Mouse (Mus musculus) liver, embryonic 16.5 days (tissue): ENCODE results near the gene B3galt4. TPM values are rescaled to one million over a fixed set of nuclear protein-coding genes. Genes with fewer than 3 reads are reported as not detected.
A peak's percentile ranks its signal among the peaks of the same experiment; 100 is the strongest.

Experiments
- ATAC-seq: fragments of 200-750 bp; cut with Nextera tagmentation; 2 replicates; pipeline ENCODE4 v1.8.0; 2017; ENCODE audit warnings: low read depth, mild to moderate bottlenecking, moderate number of reproducible peaks, moderate library complexity
- H3K27ac ChIP-seq: fragments of 300-500 bp; sonication (generic); 2 replicates; pipeline ENCODE4 v1.5.1; 2014; ENCODE audit warnings: mild to moderate bottlenecking, low read length
- H3K27me3 ChIP-seq: fragments of 300-500 bp; sonication (generic); 2 replicates; pipeline ENCODE4 v1.6.1; 2014; ENCODE audit warnings: low read depth, low read length, mixed read lengths; ENCODE audit not compliant: control insufficient read depth, insufficient read depth
- H3K36me3 ChIP-seq: fragments of 300-500 bp; sonication (generic); 2 replicates; pipeline ENCODE4 v1.6.1; 2014; ENCODE audit warnings: mild to moderate bottlenecking; ENCODE audit not compliant: control insufficient read depth, insufficient read depth
- H3K4me1 ChIP-seq: fragments of 300-500 bp; sonication (generic); 2 replicates; pipeline ENCODE4 v1.6.1; 2014; ENCODE audit warnings: low read depth, low read length, mixed read lengths; ENCODE audit not compliant: control insufficient read depth
- H3K4me2 ChIP-seq: fragments of 300-500 bp; sonication (generic); 2 replicates; pipeline ENCODE4 v1.6.1; 2014; ENCODE audit warnings: low read depth, low read length, mixed read lengths
- H3K4me3 ChIP-seq: fragments of 300-500 bp; sonication (generic); 2 replicates; pipeline ENCODE4 v1.5.1; 2014; ENCODE audit warnings: low read depth, mild to moderate bottlenecking, low read length
- H3K9ac ChIP-seq: fragments of 300-500 bp; sonication (generic); 2 replicates; pipeline ENCODE4 v1.6.1; 2014; ENCODE audit warnings: low read depth, low read length
- H3K9me3 ChIP-seq: fragments of 300-500 bp; sonication (generic); replicated peaks from 2 replicates; pipeline ENCODE4 v1.6.1; 2016; ENCODE audit warnings: low read length; ENCODE audit not compliant: control insufficient read depth
- WGBS: fragments of 180-500 bp; shearing (Covaris S2); extraction: QIAGEN DNeasy Blood & Tissue Kit; methylation state at CpG from one replicate; pipeline ENCODE4 v1.1.7; 2014; ENCODE audit not compliant: insufficient replicate concordance; 5-methylcytosine and 5-hydroxymethylcytosine counted together
- polyA plus RNA-seq: library from polyadenylated mRNA; unstranded; fragments of >200 nt; fragmentation: Nextera tagmentation; extraction: Ambion mirVana; gene quantifications from 2 replicates; pipeline ENCODE4 v1.2.1, GENCODE M21; 2015

B3galt4 gene
- polyA plus RNA-seq, 1 experiment from 2014 or later: 2.3 TPM

GRCm38 (mm10) chr17:33930280-33931158 lies 20.8 kb downstream of the B3galt4 start:
- under 1% methylated on average over 45 of the region's 45 CpGs for WGBS

DNA sequence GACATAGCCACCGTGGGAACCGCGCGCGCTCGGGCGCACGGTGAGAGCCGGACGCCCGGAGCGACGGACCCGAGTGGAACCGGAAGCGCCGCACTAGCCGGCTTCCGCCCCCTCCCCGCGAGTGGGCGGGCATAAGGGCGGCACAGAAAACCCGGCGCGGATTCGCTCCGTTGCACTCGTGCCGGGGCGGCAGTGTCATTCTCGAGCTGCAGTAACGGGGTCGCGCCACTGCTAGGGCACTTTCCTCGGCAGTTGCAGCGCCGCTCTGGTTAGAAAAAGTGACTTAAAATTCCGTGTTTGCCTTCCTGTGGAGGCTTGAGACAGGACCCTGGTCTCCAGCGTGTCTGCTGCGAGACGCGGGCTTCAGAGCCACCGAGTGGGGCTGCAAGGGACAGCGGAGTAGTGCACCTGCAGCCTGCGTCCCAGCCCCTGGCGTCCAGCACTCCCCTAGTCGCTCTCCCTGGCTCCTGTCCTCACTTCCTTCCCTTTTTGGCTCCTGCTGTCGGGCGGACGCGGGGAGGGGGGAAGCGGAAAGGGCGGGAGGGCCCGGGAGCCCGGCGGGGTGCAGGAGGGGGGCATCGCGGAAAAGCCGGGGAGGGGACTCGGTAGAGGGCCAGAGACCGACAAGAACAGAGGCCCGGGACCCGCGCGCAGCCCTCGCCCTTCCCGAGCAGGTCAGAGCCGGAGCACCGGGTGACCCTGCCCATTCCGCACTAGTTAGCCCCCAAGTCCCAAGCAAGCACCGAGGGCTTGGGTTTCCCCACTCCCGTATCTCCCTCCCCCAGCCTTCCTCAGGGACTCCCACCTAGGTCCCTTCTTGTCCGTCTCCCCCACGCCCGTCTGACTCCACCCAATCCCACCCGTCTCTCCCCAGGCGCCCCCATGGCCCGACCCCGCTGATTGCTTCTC lies 21.7 kb downstream of the B3galt4 start, which contains the start of gene Rgl2:
Gene Rgl2 (plus strand): TSS at position 173 of the 909 bp plus-strand sequence.
- Histone ChIP-seq H3K9ac (peak within 1 kb of the TSS; percentile 81), H3K4me3 (peak within 1 kb of the TSS; percentile 82), H3K36me3 (no peaks in the 10 kb centered on the region; the same call in 1 of the 2 replicates), H3K27ac (peak within 1 kb of the TSS; percentile 95), H3K4me2 (peak within 1 kb of the TSS; percentile 98), H3K9me3 (no peaks in the 10 kb centered on the region), H3K4me1 (peaks cover 30% of the 10 kb centered on the region), H3K27me3 (no peaks in the 10 kb centered on the region)
- under 1% methylated on average over 77 of the region's 80 CpGs for WGBS
- ATAC-seq: peak; percentile 86

More at GRCm38 (mm10) chr17:33930280-33931158, 20.8 kb downstream of the B3galt4 start:
- Histone ChIP-seq H3K27me3 (no peaks in the 10 kb centered on the region), H3K4me1 (peaks cover 30% of the 10 kb centered on the region), H3K9me3 (no peaks in the 10 kb centered on the region), H3K27ac (peak overlapping the region; percentile 95), H3K4me3 (peak overlapping the region; percentile 82), H3K9ac (peak overlapping the region; percentile 81), H3K4me2 (peak overlapping the region; percentile 98), H3K36me3 (no peaks in the 10 kb centered on the region; the same call in 1 of the 2 replicates)
- ATAC-seq: 0 out of 2 replicates have a peak, but pooled peaks have one; percentile 5

DNA sequence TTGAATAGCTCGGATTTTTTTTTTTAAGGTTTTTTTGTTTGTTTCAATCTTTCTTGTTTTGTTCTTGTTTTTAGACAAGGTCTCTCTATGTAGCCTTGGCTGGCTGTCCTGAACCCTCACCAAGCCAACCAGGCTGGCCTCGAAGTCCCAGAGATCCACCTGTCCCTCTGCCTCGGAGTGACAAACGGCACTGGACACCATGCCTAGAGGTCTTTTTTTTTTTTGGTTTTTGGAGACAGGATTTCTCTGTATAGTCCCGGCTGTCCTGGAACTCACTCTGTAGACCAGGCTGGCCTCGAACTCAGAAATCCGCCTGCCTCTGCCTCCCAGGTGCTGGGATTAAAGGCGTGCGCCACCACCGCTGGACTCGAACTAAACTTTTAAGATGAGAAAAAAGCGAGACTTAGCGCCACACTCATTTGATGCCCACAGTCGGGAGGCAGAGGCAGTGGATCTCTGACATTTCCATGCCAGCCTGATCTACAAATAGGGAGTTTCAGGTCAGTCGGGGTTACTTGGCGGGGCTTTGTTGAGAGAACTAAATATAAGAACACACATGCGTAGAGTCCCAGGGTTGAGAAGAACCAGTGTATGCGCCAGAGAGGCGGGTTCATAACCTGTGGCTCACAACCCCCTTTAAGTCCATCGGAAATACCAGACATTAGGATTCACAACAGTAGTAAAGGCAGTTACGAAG lies 22.9 kb downstream of the B3galt4 start:
- H3K9ac ChIP-seq: peak overlapping the region; percentile 81
- peak overlapping the region; percentile 98 for H3K4me2 ChIP-seq
- no peaks in the 10 kb centered on the region for H3K9me3 ChIP-seq
- no peaks in the 10 kb centered on the region; the same call in 1 of the 2 replicates for H3K36me3 ChIP-seq
- H3K4me1 ChIP-seq: peaks cover 37% of the 10 kb centered on the region
- H3K27me3 ChIP-seq: no peaks in the 10 kb centered on the region
- peak overlapping the region; percentile 82 for H3K4me3 ChIP-seq
- no peak for ATAC-seq
- 51% methylated on average over 21 of the region's 21 CpGs for WGBS
- no peak overlapping the region; the same call in 1 of the 2 replicates for H3K27ac ChIP-seq

- ATAC-seq: no peak
- Histone ChIP-seq H3K9ac (no peak overlapping the region), H3K4me1 (peaks cover 32% of the 10 kb centered on the region), H3K9me3 (no peaks in the 10 kb centered on the region), H3K4me3 (no peak overlapping the region), H3K27ac (no peak overlapping the region), H3K4me2 (no peak overlapping the region), H3K27me3 (no peaks in the 10 kb centered on the region), H3K36me3 (no peaks in the 10 kb centered on the region; the same call in 1 of the 2 replicates)
- 86% methylated on average over 17 of the region's 17 CpGs for WGBS
These were observed 24.9 kb downstream of the B3galt4 start for GRCm38 (mm10) chr17:33926207-33926932.

- no peaks in the 10 kb centered on the region; the same call in 1 of the 2 replicates for H3K36me3 ChIP-seq
These were observed 25.7 kb downstream of the B3galt4 start for GRCm38 (mm10) chr17:33925406-33926116.

DNA sequence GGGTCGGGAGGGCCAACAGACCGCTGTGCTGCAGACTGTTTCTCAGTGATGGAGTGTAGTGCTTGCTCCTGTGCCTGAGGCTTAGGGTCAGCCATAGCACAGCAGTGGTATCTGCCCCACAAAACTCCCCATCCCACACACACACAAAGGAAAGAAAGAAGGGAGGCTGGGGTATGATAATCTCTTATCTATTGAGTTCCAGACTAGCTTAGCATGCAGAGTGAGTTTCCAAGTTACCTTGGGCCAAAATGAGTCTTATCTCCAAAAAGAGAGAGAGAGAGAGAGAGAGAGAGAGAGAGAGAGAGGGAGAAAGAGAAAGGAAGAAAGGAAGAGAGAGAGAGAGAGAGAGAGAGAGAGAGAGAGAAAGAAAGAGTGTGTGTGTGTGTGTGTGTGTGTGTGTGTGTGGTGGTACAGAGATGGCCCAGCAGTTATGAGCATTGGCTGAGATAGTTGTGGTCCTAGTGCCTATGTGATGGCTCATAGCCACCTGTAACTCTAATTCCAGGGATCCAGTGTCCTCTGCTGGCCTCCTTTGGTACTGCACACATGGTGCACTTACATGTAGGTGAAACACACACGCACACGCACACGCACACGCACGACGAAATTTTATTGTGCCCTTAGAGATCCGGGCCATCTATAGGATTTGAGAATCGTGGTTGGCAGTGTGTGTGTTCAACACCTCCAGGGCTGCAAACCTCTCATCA lies 26.6 kb downstream of the B3galt4 start:
- Histone ChIP-seq H3K27ac (peak overlapping the region; percentile 57; the same call in 1 of the 2 replicates), H3K36me3 (no peaks in the 10 kb centered on the region; the same call in 1 of the 2 replicates), H3K4me2 (no peak overlapping the region), H3K9ac (no peak overlapping the region), H3K4me3 (no peak overlapping the region), H3K27me3 (no peaks in the 10 kb centered on the region), H3K4me1 (peaks cover 22% of the 10 kb centered on the region), H3K9me3 (no peaks in the 10 kb centered on the region)
- 71% methylated on average over 10 of the region's 10 CpGs for WGBS
- peak; percentile 12 for ATAC-seq

More at GRCm38 (mm10) chr17:33925406-33926116, 25.7 kb downstream of the B3galt4 start:
- H3K4me2 ChIP-seq: no peak overlapping the region
- H3K9me3 ChIP-seq: no peaks in the 10 kb centered on the region
- H3K4me1 ChIP-seq: peaks cover 28% of the 10 kb centered on the region
- H3K4me3 ChIP-seq: no peak overlapping the region
- no peak overlapping the region for H3K27ac ChIP-seq
- WGBS: 85% methylated on average over 21 of the region's 21 CpGs
- no peaks in the 10 kb centered on the region for H3K27me3 ChIP-seq
- H3K9ac ChIP-seq: no peak overlapping the region
- no peak for ATAC-seq

DNA sequence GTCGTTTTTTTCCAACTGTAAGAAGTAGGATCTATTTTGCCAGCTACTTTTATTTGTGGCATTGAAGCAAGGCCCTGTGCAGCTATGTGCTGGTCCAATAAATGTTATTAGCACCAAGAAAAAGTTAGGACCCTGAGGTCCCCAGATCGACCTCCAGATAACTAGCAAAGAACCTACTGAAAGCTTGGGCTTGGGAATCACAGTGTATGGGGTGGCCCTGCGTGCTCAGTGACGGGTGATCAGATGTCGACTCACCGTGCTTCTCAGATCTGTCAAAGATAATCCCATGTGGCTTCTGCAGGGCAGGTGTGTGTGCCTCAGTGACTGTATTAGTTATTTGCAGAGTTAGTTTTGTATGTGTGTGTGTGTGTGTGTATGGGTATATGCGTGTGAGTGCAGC lies 29.9 kb downstream of the B3galt4 start:
- Histone ChIP-seq H3K4me2 (no peak overlapping the region), H3K36me3 (peaks cover 16% of the 10 kb centered on the region), H3K27ac (no peak overlapping the region), H3K4me1 (peaks cover 30% of the 10 kb centered on the region), H3K9ac (no peak overlapping the region), H3K9me3 (peaks cover 17% of the 10 kb centered on the region), H3K4me3 (no peak overlapping the region), H3K27me3 (no peaks in the 10 kb centered on the region)
- whole genome bisulfite sequencing: 72% methylated on average over 7 of the region's 7 CpGs
- ATAC-seq: no peak
